Mouse (Mus musculus): ENCODE measurements around the gene Crk.
"Not testable (repeated sequence)": the region's sequence is repeated elsewhere in the genome, so short reads cannot be mapped to it uniquely, and the experiment has no call there.

DNA sequence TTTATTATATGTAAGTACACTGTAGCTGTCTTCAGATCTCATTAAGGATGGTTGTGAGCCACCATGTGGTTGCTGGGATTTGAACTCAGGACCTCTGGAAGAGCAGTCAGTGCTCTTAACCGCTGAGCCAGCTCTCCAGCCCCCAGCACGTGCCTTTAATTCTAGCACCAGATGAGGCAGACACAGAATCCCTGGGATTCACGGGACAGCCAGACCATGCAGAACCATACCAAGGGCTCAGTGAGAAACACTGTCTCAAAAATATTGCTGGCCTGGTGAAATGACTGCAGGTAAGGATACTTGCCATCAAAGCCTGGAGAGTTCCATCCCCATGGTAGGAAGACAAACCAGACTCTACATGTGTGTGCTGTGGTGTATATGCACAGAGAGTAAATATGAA lies 18.4 kb downstream of the Crk start:
- not testable (repeated sequence) for TF ChIP-seq CTCF, EP300 (IDR thresholded peaks at IDR 0.05)
